Mouse (Mus musculus): ENCODE results near the gene Card11.

Gene Card11

GRCm38 (mm10) chr5:140992093-140993070, 8.0 kb downstream of the Card11 start:
- CTCF ChIA-PET: interaction anchor here (0.6 to 0.7 kb wide), 2 partner anchors 23 to 70 kb away, joined by 3 to 19 read pairs; no protein-coding TSS in a partner anchor

GRCm38 (mm10) chr5:140985311-140986050, 14.9 kb downstream of the Card11 start:
- CTCF ChIA-PET: interaction anchor here (0.7 kb wide), 1 partner anchor 102 kb away, joined by 4 read pairs; no protein-coding TSS in a partner anchor

GRCm38 (mm10) chr5:140981370-140981805, 19.0 kb downstream of the Card11 start:
- CTCF ChIA-PET: interaction anchor here (0.6 to 0.7 kb wide), 2 partner anchors 67 to 232 kb away, joined by 3 read pairs; no protein-coding TSS in a partner anchor

- CTCF ChIA-PET: no interaction called here
Measured at GRCm38 (mm10) chr5:140980783-140981182, 19.6 kb downstream of the Card11 start.

GRCm38 (mm10) chr5:140980051-140980450, 20.3 kb downstream of the Card11 start:
- CTCF ChIA-PET: interaction anchor here (0.7 kb wide), 1 partner anchor 98 kb away, joined by 3 read pairs; no protein-coding TSS in a partner anchor

- CTCF ChIA-PET: no interaction called here
Measured at GRCm38 (mm10) chr5:140962945-140963344, 37.4 kb downstream of the Card11 start.

GRCm38 (mm10) chr5:140960732-140961131, 39.6 kb downstream of the Card11 start:
- CTCF ChIA-PET: interaction anchor here (0.7 kb wide), 1 partner anchor 55 kb away, joined by 4 read pairs; no protein-coding TSS in a partner anchor

GRCm38 (mm10) chr5:140959160-140959559, 41.2 kb downstream of the Card11 start:
- CTCF ChIA-PET: no interaction called here

- CTCF ChIA-PET: interaction anchor here (0.6 kb wide), 1 partner anchor 1492 kb away, joined by 6 read pairs; no protein-coding TSS in a partner anchor
Measured at GRCm38 (mm10) chr5:140957106-140957505, 43.3 kb downstream of the Card11 start.

GRCm38 (mm10) chr5:140955666-140956065, 44.7 kb downstream of the Card11 start:
- CTCF ChIA-PET: no interaction called here

GRCm38 (mm10) chr5:140951801-140952200, 48.6 kb downstream of the Card11 start:
- CTCF ChIA-PET: no interaction called here

GRCm38 (mm10) chr5:140948009-140948408, 52.4 kb downstream of the Card11 start:
- CTCF ChIA-PET: interaction anchor here (0.5 kb wide), 1 partner anchor 17 kb away, joined by 3 read pairs; no protein-coding TSS in a partner anchor

GRCm38 (mm10) chr5:140946034-140946433, 54.3 kb downstream of the Card11 start:
- CTCF ChIA-PET: interaction anchor here (0.6 to 0.7 kb wide), 2 partner anchors 63 to 131 kb away, joined by 5 to 6 read pairs; no protein-coding TSS in a partner anchor

- CTCF ChIA-PET: interaction anchor here (0.6 to 0.8 kb wide), 3 partner anchors 27 to 87 kb away, joined by 3 to 6 read pairs (median 4); no protein-coding TSS in a partner anchor
Measured at GRCm38 (mm10) chr5:140944382-140945125, 55.8 kb downstream of the Card11 start.

GRCm38 (mm10) chr5:140940923-140941491, 59.4 kb downstream of the Card11 start:
- CTCF ChIA-PET: interaction anchor here (0.8 kb wide), 2 partner anchors 21 to 90 kb away, joined by 3 read pairs; no protein-coding TSS in a partner anchor

- CTCF ChIA-PET: interaction anchor here (0.8 kb wide), 1 partner anchor 89 kb away, joined by 3 read pairs; no protein-coding TSS in a partner anchor
Measured at GRCm38 (mm10) chr5:140940257-140940922, 60.0 kb downstream of the Card11 start.

GRCm38 (mm10) chr5:140936816-140937215, 63.6 kb downstream of the Card11 start:
- CTCF ChIA-PET: no interaction called here

GRCm38 (mm10) chr5:140935848-140936247, 64.5 kb downstream of the Card11 start:
- CTCF ChIA-PET: no interaction called here

- CTCF ChIA-PET: no interaction called here
Measured at GRCm38 (mm10) chr5:140934639-140935315, 65.6 kb downstream of the Card11 start.

Measured in spleen, embryonic (tissue).